Mouse (Mus musculus): ENCODE data around the gene Klhdc1. TPM values are rescaled to one million over a fixed set of nuclear protein-coding genes. Genes with fewer than 3 reads are reported as not detected.

Klhdc1 gene
- total and polyA plus RNA-seq, 3 experiments: 0.23 to 1.1 TPM; not detected in 1

DNA sequence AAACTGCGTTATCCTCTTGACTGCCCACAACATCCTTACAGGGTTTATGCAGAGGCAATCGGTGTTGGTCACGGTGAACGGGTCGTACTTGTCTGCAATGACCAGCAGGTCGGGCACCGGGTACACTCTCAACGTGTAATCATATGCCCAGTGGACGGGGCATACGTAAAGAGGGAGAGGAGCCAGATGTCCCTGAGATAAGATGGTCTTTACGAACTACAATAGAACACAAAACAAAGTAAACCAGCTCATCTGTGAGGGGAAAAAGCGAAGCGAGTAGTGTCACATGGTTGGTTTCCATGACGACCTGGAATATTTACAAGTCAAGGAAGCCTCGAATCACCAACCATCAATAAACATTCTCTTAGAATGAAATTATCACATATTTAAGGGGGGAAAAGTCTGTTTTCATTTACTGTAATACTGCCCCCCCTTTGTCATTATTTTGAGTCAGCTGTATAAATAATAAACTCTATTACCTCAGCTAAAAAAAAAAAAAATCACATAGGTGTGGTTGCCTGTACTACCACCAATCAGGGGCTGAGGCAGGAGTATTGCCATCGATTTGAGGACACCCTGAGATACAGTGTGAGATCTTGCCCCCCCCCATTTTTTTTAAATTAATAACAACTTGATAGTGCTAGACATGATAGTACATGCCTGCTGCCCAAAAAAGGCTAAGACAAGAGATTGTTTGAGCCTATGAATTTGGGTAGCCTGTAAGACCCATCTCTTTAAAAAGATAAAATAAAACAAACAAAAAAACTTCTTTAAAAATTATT, 36.7 kb upstream of the Klhdc1 start, which contains the start of gene Gm49384:
Gene Gm49384, minus strand, starts transcription at position 216 of the 782 bp plus-strand sequence.
- no peak for TF ChIP-seq SMC3 (IDR thresholded peaks at IDR 0.05; ENCODE audit: low read depth, low read length)
- no peak for TF ChIP-seq CHD2 (IDR thresholded peaks at IDR 0.05; ENCODE audit: low read length)
- no peak for TF ChIP-seq ZNF384 (IDR thresholded peaks at IDR 0.05; ENCODE audit: low read depth, low read length)
- no peak for TF ChIP-seq NELFE (IDR thresholded peaks at IDR 0.05; ENCODE audit: low read depth, low read length)
- TF ChIP-seq MAZ (IDR thresholded peaks at IDR 0.05; ENCODE audit: low read depth, low read length): no peak
- TF ChIP-seq BHLHE40 (IDR thresholded peaks at IDR 0.05; ENCODE audit: borderline replicate concordance, low read depth, low read length): no peak
- no peak for TF ChIP-seq MEF2A (IDR thresholded peaks at IDR 0.05; ENCODE audit: extremely low read depth, insufficient replicate concordance, low read depth, low read length, poor library complexity, severe bottlenecking)
- no peak for TF ChIP-seq ZMIZ1 (IDR thresholded peaks at IDR 0.05; ENCODE audit: low read depth, low read length)
- TF ChIP-seq E2F4 (IDR thresholded peaks at IDR 0.05; ENCODE audit: borderline replicate concordance, low read depth, low read length): no peak
- no peak for TF ChIP-seq TBP (IDR thresholded peaks at IDR 0.05; ENCODE audit: low read depth, low read length)
- Histone ChIP-seq H3K4me1 (ENCODE audit: control insufficient read depth in 1 of 2, insufficient read depth in 2 of 2, low read length in 2 of 2) (peaks cover 0 to 8% of the 10 kb centered on the region in 2 experiments; a peak in 2 of 4 replicates), H3K36me3 (ENCODE audit: control insufficient read depth in 1 of 2, insufficient read depth in 2 of 2, low read length in 2 of 2) (peaks cover 9 to 14% of the 10 kb centered on the region in 2 experiments), H3K4me3 (ENCODE audit: control insufficient read depth in 1 of 2, insufficient read depth in 1 of 2, low read depth in 2 of 2, low read length in 2 of 2) (no peak within 1 kb of the TSS), H3K27me3 (ENCODE audit: control insufficient read depth in 1 of 2, insufficient read depth in 2 of 2, low read length in 2 of 2) (no peaks in the 10 kb centered on the region), H3K9ac (ENCODE audit: control insufficient read depth, low read depth, low read length, poor library complexity, severe bottlenecking) (no peak within 1 kb of the TSS), H3K27ac (ENCODE audit: control insufficient read depth, low read depth, low read length) (no peak within 1 kb of the TSS), H3K9me3 (replicated peaks; ENCODE audit: insufficient read depth, low read length) (no peaks in the 10 kb centered on the region), H3K79me2 (ENCODE audit: control insufficient read depth, insufficient read depth, low read length, poor library complexity) (peaks cover 3% of the 10 kb centered on the region)
- no peak for DNase-seq (ENCODE audit: low read depth, low spot score)

DNA sequence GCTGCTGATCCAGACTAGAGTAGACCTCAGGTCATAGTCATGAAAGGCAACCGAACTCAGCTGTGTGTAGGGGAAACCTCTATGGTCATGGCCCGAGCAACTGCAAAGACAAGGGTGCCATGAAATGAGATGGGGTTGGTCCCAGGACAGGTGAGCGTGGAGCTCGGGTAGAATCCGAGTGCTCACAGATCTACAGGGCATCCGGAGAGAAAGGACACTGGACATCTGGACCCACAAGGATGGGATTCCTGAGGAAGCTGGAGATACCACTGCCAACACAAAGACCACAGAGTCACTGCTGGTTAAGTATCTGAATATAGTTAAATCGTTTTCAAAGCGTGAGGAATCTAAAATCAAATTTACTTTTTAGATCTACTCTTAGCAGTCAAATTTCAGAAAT, 33.6 kb upstream of the Klhdc1 start:
- Histone ChIP-seq H3K27ac (ENCODE audit: control insufficient read depth, low read depth, low read length) (no peak overlapping the region), H3K4me3 (ENCODE audit: control insufficient read depth in 1 of 2, insufficient read depth in 1 of 2, low read depth in 2 of 2, low read length in 2 of 2) (no peak overlapping the region), H3K36me3 (ENCODE audit: control insufficient read depth in 1 of 2, insufficient read depth in 2 of 2, low read length in 2 of 2) (no peaks in the 10 kb centered on the region; a peak in 1 of 4 replicates), H3K79me2 (ENCODE audit: control insufficient read depth, insufficient read depth, low read length, poor library complexity) (no peaks in the 10 kb centered on the region), H3K9me3 (replicated peaks; ENCODE audit: insufficient read depth, low read length) (no peaks in the 10 kb centered on the region), H3K27me3 (ENCODE audit: control insufficient read depth in 1 of 2, insufficient read depth in 2 of 2, low read length in 2 of 2) (no peaks in the 10 kb centered on the region), H3K9ac (ENCODE audit: control insufficient read depth, low read depth, low read length, poor library complexity, severe bottlenecking) (no peak overlapping the region), H3K4me1 (ENCODE audit: control insufficient read depth in 1 of 2, insufficient read depth in 2 of 2, low read length in 2 of 2) (no peaks in the 10 kb centered on the region)
- TF ChIP-seq CHD1 (IDR thresholded peaks at IDR 0.05; ENCODE audit: low read depth, low read length): no peak
- no peak for TF ChIP-seq USF2 (IDR thresholded peaks at IDR 0.05; ENCODE audit: borderline replicate concordance in 1 of 2, insufficient read depth in 1 of 2, low read depth in 1 of 2, low read length in 2 of 2)
- no peak for TF ChIP-seq MAZ (IDR thresholded peaks at IDR 0.05; ENCODE audit: low read depth, low read length)
- no peak for TF ChIP-seq ELF1 (IDR thresholded peaks at IDR 0.05; ENCODE audit: low read depth, low read length)
- no peak for TF ChIP-seq ZC3H11A (IDR thresholded peaks at IDR 0.05; ENCODE audit: low read depth, low read length)
- TF ChIP-seq CTCF (IDR thresholded peaks at IDR 0.05 in 2 of 3, conservative IDR thresholded peaks at IDR 0.05 in 1 of 3; ENCODE audit: control insufficient read depth in 1 of 3, insufficient read depth in 1 of 3, low read depth in 2 of 3, low read length in 3 of 3, poor library complexity in 1 of 3, severe bottlenecking in 1 of 3): no peak
- TF ChIP-seq RAD21 (IDR thresholded peaks at IDR 0.05; ENCODE audit: low read depth, low read length): no peak
- TF ChIP-seq MAX (IDR thresholded peaks at IDR 0.05; ENCODE audit: low read length): no peak
- TF ChIP-seq MYB (IDR thresholded peaks at IDR 0.05; ENCODE audit: low read depth, low read length): no peak
- TF ChIP-seq TBP (IDR thresholded peaks at IDR 0.05; ENCODE audit: low read depth, low read length): no peak
- no peak for DNase-seq (ENCODE audit: low read depth, low spot score)

Measured in MEL (cell line).